Mouse (Mus musculus): ENCODE results near the gene Kcnc4. TPM values are rescaled to one million over a fixed set of nuclear protein-coding genes. Genes with fewer than 3 reads are reported as not detected.

The Kcnc4 gene
- total RNA-seq, 1 experiment from 2014 or later, result not detected

DNA sequence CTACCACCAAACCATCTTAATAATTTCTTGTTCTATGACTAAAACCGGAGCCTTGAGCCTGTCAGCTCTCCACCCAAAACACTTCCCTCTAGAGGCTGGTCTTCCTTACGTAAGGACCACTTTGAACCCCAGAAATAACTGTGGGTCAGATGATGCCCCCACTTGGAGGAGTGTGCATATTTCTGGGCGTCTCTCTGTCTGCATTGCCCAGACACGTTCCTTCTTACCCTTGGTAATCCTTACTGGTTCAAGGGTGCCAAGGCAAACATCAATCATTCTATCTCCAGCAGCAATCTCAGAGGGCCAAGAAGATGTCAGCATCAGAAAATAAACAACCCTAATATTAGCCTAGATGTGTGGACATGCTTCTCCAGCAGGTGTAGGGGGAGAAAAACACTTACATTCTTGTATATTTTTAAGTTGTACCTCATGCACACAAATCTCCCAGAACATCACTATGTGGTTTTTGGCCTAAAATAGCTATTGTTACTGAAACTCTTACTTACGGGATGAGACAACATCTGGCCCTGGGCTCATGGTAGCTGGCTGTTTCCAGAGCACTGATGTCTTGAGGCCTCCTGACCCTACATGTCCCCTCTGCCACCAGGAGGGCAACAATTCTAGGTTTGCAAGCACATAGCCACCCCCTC is 59.2 kb downstream of the Kcnc4 start:
- ATAC-seq (replicated peaks; ENCODE audit: low read depth, poor library complexity, severe bottlenecking), result no peak

DNA sequence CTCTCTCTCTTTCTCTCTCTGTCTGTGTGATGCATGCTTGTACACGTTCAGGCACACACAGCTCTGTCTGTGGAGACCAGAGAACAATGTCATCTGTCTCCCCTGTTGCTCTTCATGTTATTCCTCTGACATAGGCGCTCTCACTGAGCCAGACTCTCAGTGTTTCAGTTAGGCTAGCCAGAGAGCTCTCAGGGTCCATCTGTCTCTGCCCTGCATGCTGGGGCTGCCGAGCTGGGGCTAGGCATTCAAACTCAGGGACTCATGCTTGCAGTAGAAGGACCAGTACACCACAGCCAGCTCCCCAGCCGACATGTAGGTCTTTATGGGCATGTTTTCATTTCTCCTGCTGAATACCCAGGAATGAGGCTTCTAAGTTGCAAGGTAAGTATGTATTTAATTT is 68.2 kb downstream of the Kcnc4 start:
- ATAC-seq (replicated peaks; ENCODE audit: low read depth, poor library complexity, severe bottlenecking), result no peak

Other genes with a start within 250 kb of the Kcnc4 start
- gene Cym, start 237.8 kb downstream of the Kcnc4 start, total RNA-seq (2017), result not detected in 2 replicates
- not detected in 2 replicates for gene A630076J17Rik, start 228.9 kb downstream of the Kcnc4 start, total RNA-seq (2017)
- not detected in 2 replicates for gene Prok1, start 219.8 kb downstream of the Kcnc4 start, total RNA-seq (2017)
- 34.1 and 35.0 TPM in 2 replicates for gene Lamtor5, start 180.7 kb downstream of the Kcnc4 start, total RNA-seq (2017)
- gene Slc16a4, start 168.3 kb downstream of the Kcnc4 start, total RNA-seq (2017), result 0.92 and 1.1 TPM in 2 replicates
- gene Rbm15, start 125.9 kb downstream of the Kcnc4 start, total RNA-seq (2017), result 40.1 and 46.0 TPM in 2 replicates
- not detected in 2 replicates for gene Slc6a17, start 58.5 kb upstream of the Kcnc4 start, total RNA-seq (2017)
- not detected in 2 replicates for gene Ubl4b, start 95.5 kb upstream of the Kcnc4 start, total RNA-seq (2017)
- not detected in 2 replicates for gene Alx3, start 135.5 kb upstream of the Kcnc4 start, total RNA-seq (2017)
- gene Gm10961, start 171.8 kb upstream of the Kcnc4 start, total RNA-seq (2017), result not detected in 2 replicates
- 17.2 and 21.6 TPM in 2 replicates for gene Strip1, start 172.1 kb upstream of the Kcnc4 start, total RNA-seq (2017)
- gene Ahcyl1, start 237.0 kb upstream of the Kcnc4 start, total RNA-seq (2017), result 79.1 and 95.6 TPM in 2 replicates

All from common myeloid progenitor, adult 5-6 weeks (primary cell).